Mouse (Mus musculus) frontal cortex, postnatal 36 days (tissue): ENCODE measurements around the gene Abca17.
A peak's percentile ranks its signal among the peaks of the same experiment; 100 is the strongest.

Experiments used
- DNase-seq, 2 experiments: peaks; one replicate each; pipeline ENCODE4 v3.0.0; 2022; ENCODE audit warnings: low spot score in 2 of 2

Abca17 gene

GRCm38 (mm10) chr17:24243311-24243969 is 107.4 kb downstream of the Abca17 start:
- DNase-seq, result no peak

DNA sequence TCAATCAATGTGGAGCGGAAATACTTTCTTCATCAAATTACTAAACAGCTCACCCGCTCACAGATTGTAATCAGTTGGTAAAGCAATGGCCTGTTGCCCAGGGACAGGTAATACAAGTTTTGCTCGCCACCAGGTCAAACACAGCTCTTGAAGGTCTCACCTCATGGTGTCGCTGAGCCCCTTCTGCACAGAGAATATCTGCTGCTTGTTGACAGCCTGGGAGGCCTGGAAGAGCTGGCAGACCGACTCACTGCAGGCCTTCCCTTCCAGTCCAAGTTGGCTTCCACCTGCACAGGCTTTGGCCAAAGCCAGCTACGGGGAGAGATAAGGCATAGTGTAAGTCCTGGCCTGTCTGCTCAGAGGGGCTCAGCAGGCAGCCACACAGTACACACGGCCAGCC is 113.9 kb downstream of the Abca17 start:
- no peak for DNase-seq

GRCm38 (mm10) chr17:24236479-24236878 is 114.4 kb downstream of the Abca17 start:
- no peak for DNase-seq

DNA sequence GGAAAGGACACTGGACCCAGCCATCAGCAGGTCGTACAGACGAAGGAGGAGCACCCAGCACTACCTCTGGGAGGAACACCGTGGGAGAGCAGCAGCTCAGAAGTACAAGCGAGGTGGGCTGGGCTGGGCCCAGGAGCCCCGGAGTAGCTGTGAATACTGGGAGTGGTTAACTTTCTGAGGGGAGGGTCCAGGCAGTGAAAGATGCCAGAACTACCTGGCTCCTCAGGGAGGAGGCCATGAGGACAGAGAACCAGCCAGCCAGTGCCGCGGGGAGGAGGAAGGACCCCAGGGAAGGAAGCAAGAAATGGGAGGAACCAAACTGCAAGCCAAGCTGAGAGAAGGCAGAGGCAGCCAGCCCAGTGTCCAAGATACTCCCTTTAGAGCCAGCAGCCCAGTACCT is 122.9 kb downstream of the Abca17 start:
- no peak for DNase-seq

DNA sequence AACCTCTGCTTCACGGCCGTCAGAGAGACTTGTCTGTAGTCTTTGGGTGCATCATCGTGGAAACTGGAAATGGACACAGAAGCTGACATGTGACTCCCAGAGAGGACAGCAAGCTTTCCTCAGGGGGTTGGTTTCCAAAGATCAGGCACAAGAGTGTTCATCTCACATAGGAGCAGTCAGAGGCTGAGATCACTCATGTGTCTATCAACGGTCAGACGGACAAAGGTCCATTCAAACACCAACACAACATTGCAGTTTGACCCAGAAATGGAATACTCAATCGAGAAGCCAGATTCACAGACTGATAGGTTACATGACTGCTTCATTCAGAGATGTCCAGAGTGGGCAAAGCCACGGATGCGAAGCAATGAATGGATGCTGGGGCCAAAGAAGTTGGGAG is 124.1 kb downstream of the Abca17 start:
- DNase-seq, result no peak

DNA sequence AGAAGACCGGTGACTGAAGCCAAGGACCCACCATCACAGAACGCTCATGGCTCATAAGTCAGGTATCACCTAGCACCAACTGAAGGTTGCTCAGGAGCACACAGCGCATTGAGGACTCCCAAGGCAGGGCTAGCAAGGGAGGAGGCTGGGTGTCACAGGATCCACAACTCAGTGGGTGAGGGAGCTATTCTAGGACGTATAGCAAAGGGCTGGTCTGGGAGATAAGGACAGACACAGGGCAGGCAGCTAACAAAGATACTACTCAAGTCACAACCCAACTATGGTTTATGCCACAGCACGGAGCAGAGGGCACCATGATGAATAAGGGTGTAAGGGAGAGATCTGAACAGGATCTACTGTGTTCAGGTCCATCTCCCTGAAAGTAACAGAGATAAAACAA is 125.0 kb downstream of the Abca17 start:
- no peak for DNase-seq

DNA sequence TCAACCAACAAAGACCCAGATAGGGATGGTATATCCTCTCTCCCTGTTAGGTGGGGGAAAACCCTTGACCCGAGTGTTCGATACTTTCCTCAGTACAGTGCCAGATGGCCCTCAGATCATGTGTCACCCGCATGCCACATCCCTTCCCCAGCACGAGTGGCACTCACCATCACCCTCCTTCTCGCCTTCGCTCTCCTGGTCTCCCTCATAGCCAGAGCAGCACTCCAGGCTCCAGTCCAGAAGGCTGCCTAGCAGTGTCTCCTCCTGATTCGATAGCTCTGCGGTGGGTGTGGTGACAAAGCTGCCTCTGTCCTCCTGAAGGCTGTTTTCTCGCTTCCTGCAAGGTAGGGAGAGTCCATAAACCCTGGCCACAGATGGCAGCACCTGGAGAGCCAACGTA is 126.1 kb downstream of the Abca17 start:
- no peak for DNase-seq

DNA sequence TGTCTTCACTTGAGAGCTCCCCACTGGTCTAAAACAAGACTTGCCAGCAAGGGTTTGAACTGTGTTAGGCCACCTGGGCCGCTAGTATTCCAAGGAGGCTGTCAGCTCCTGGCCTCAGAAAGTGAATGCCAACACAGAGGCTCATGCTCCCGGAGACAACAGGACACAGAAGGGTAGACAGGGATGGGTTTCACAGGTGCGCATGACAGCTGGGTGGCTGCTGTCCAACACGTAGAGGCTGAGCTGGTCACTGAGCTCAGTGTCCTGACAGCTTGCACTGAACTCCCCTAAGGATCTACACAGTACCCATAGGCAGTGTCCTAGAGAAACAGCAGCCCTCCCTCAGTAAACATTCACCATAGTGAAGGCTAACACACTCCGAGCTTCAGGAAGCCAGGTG is 127.4 kb downstream of the Abca17 start:
- no peak for DNase-seq

GRCm38 (mm10) chr17:24222653-24223052 is 128.2 kb downstream of the Abca17 start:
- no peak for DNase-seq

DNA sequence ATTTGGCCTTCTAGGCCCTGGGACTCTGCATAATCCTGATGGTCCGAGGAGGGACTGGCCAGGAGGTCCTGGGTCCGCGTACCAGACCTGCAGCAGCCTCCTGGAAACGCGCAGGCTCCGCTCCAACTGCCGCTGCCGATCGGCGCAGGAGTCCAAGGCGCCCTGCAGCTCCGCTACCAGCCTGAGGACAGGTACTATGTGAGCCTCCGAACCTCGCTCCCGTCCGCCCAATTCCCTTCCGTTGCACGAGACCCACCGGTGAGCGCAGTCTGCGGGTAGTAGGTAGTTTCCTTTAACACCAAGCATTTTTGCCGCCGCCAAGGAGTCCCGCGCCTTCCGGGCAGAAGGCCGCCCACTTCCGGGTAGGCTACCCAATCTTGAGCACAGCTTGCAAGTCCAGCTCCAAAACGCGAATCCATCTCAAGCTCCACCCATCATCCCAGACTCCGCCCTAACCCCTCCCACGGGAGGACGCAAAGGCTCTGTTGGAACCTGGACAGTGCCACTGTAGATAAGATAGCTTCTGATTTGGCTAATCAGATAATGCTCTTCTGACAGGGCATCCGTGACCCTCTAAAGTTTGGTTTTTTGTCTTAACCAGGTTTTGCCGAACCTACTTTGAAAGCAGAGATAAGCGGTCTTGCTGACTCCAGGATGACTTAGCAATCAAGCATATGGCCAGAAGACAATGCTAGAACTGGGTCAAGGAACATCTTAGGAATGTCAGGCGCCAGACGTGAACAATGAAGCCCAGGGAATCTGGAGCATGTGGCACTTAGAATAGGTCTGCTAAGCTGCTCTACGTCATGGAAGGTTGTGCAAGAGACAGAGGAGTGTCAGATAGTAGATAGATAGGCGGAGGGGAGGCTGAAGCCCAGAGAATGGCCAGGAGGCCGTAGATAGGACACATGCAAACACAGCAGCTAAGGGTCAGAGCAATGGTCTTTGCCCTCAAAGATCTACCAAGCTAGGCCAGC is 130.1 kb downstream of the Abca17 start, which contains the start of gene Tedc2:
Gene Tedc2, minus strand, starts transcription at position 417 of the 977 bp plus-strand sequence.
- DNase-seq, result peak; percentile 87 to 95

- no peak for DNase-seq
Measured at GRCm38 (mm10) chr17:24216836-24217235, 134.0 kb downstream of the Abca17 start.
